Mouse (Mus musculus) adrenal gland, postnatal 4 days (tissue): Measurements from ENCODE around the gene Rccd1. TPM values are rescaled to one million over a fixed set of nuclear protein-coding genes. Genes with fewer than 3 reads are reported as not detected.
"Not testable (repeated sequence)": the region's sequence is repeated elsewhere in the genome, so short reads cannot be mapped to it uniquely, and the experiment has no call there.

Experiments used
- DNase-seq, 2 experiments: peaks; one replicate each; pipeline ENCODE4 v3.0.0; 2021 to 2022; ENCODE audit warnings: low spot score in 2 of 2, mixed read lengths in 2 of 2
- total RNA-seq, 2 experiments: library from RNA; stranded (reverse); gene quantifications; 2 replicates each; pipeline ENCODE4 v1.2.3; 2021

Rccd1 gene
- total RNA-seq, 2 experiments from 2014 or later: 15.8 to 20.5 TPM

DNA sequence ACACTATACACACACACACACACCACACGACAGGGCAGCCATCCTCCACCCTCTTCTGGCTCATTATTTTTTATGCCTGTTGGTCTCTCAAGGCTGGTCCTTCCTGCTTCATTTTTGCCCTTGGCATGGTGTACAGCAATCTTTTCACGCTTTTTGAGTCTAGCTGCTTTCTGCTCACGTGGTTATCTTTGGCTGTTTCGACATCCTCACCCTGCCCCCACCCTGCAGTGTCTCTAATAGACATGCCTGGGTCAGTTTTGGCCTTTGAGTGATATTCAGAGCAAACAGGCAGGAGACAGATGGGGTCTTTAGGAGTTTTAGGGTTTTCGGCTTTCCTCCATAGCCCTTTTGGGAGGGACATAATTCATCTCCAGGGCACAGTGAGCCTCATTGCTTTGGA lies 22.6 kb upstream of the Rccd1 start:
- DNase-seq: no peak

- no peak for DNase-seq
Measured at GRCm38 (mm10) chr7:80346173-80346572, 21.9 kb upstream of the Rccd1 start.

DNA sequence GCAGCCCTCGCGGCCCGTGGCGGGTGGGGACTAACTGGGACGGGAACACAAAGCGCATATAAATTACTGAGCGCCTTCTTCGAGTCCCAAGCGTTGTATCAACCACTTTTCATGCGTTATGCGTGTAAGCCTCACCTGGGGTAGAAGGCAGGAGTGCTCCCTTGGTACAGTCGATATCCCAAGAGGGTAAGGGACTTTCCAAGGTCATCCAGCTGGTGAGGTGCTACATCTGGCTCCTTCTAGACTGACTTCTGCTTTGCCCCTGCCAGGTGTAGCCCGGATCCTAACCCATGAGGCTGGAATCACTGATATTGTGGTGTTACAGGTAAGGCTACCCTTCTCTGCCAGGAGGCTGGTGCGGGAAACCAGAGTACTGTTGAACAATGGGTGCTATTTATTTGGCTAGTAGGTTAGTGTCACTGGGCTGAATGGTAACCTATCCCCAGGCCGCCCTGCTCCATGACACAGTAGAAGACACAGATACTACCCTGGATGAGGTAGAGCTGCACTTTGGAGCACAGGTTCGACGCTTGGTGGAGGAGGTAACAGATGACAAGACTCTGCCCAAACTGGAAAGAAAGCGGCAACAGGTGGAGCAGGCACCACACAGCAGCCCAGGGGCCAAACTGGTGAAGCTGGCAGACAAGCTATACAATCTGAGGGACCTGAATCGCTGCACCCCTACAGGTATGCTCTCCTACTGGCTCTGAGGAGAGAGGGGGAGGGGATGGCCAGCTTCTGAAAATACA lies 19.2 kb upstream of the Rccd1 start:
- no peak for DNase-seq

DNA sequence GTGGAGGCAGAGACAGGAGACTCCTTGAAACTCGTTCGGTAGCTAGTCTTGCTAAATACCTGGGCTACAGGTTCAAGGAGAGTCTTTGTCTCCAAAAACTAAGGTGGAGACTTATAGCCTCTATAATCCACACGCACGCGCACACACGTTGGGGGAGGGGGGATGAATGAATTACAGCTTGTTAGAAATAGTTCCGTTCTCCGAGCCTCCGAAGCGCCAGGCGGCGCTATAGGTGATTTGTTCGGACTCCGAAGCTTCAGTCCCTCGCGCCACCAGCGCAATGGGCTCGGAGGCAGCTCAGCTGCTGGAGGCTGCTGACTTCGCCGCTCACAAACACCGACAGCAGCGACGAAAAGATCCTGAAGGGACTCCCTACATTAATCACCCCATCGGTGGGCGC lies 18.6 kb upstream of the Rccd1 start, which contains the start of gene Hddc3:
TSS of gene Hddc3 (plus strand) at position 247 of the 400 bp plus-strand sequence.
- peak; percentile 85 to 87 for DNase-seq

GRCm38 (mm10) chr7:80341793-80342192 lies 17.5 kb upstream of the Rccd1 start:
- DNase-seq: no peak

DNA sequence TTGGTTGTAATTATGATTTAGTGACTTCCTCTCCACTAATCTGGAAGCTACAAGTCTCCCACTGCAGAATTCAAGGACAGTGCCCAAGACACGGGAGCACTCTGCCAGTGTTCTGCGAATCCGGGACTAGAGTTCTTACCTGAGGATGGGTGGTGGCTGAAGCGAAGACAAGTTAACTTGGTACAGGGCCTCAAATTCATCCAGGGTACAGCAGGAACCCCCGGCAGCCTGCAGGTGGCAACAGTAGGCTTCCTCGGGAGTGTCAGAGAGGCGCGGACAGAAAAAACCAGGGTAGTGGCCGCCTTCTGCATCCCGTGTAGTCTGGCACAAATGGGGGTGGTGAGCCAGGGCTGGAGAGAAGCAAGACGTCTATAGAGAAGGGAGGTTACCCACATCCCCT lies 16.5 kb upstream of the Rccd1 start, which contains the start of gene Unc45a:
TSS of gene Unc45a (minus strand) at position 213 of the 400 bp plus-strand sequence.
- peak in 1 of 2 experiments; percentile 50 for DNase-seq

DNA sequence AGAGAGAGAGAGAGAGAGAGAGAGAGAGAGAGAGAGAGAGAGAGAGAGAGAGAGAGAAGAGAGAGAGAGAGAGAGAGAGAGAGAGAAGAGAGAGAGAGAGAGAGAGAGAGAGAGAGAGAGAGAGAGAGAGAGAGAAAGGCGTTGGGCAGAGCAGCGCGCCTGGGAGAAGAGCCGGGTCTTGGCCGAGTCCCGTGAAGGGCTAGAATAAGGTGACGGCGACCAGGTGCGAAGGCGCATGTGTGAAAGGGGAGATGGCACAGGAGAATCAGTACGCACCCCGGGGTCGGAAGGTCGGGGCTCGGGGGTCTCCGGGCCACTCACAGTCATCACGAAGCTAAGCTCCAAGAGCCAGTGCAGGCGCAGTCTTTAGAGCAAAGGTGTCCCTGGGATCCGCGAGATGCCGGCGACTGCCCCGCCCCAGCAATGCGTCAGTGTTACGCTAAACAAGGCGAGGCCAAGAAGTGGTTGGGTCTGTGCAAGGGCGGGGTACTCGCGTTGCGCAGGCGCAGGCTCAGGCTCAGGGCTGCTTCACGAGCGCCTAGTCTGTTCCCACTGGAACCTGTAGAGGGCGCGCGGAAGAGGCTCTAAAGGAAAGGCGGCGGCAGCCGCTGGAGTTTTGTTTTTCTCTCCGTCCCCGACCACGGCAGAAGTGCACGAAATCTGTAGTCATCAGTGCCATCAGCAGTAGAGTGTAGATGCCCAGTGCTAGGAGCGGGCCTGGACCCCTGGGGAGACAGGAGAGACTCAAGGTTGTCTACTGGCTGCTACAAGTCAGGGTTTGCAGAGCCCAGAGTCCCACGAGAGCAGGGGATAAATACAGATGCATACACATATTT lies 15.8 kb upstream of the Rccd1 start:
- peak; percentile 84 to 97 for DNase-seq

GRCm38 (mm10) chr7:80339371-80339770 lies 15.1 kb upstream of the Rccd1 start:
- no peak for DNase-seq

- DNase-seq: no peak
Measured at GRCm38 (mm10) chr7:80336932-80337331, 12.7 kb upstream of the Rccd1 start.

GRCm38 (mm10) chr7:80334848-80335247 lies 10.6 kb upstream of the Rccd1 start:
- DNase-seq: no peak

- DNase-seq: no peak
Measured at GRCm38 (mm10) chr7:80331433-80331832, 7.2 kb upstream of the Rccd1 start.

GRCm38 (mm10) chr7:80330278-80330677 lies 6.0 kb upstream of the Rccd1 start:
- no peak for DNase-seq

DNA sequence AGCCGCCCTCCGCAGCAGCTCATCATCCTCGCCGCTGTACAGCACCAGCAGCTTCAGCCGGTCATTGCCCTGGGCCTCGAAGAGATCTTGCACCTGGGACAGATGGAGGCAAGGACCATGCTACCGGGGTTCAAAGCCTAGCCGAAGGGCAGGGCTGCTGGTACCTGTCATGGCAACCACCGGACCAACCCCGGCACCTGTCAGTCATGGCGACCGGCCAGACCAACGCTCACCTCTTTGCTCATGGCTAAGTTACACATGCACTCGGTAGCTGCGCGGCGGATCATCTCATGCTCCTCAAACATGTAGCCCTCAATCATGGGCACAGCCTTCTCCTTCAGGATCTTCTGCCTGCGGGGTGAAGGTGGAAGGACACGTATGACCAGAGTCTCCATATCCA lies 1.8 kb upstream of the Rccd1 start:
- DNase-seq: no peak

- no peak for DNase-seq
Measured at GRCm38 (mm10) chr7:80325292-80325868, 1.1 kb upstream of the Rccd1 start.

DNA sequence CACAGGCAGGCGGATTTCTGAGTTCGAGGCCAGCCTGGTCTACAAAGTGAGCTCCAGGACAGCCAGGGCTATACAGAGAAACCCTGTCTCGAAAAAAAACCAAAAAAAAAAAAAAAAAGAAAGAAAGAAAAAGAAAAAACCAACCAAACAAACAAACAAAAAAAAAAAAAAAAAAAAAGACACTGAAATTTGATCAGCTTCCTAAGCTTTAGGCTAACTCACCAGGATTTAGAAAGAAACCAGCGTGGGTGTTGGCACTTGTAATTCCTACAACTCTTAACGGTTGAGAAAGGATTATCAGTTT lies 514 bp upstream of the Rccd1 start:
- DNase-seq: not testable (repeated sequence)

DNA sequence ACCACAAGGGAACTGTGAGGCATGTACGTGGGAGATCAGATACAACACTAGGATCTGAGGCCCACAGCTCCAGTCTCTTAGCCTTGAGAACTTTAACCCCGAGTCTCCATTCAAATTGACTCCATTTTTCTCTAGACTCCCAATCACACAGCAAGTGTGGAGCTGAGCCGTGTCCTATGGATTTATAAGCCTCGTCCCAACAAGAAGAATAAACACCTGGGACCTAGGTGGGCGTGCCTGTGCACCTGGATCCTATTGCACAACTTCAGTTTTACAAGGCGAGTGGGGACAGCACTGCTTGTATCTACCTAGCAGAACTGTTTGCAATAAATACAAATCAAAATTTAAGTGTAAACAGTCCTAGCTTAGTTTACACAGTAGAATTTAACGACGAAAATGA lies 918 bp downstream of the Rccd1 start:
- no peak for DNase-seq

- DNase-seq: no peak
Measured at GRCm38 (mm10) chr7:80319846-80320496, 4.3 kb downstream of the Rccd1 start.

DNA sequence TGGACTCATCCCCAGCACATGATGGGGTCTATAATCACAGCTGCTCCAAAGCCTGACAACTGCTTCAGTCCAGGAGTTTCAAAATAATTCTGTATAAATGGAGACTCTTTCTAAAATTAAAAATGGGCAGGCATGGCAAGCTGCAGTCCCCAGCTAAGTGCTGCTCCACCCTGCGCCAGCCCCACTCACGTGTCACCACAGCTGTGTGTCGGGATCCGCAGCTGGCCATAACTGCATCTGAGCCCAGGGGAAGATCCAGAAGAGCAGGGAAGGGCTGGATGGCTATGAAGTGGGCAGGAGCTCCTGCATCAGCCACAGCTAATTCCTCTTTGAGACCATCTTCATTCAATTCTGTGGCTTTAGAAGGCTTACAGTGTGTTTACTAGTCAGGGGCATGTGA lies 5.6 kb downstream of the Rccd1 start:
- DNase-seq: no peak

- DNase-seq: no peak
Measured at GRCm38 (mm10) chr7:80317439-80318115, 6.7 kb downstream of the Rccd1 start.

DNA sequence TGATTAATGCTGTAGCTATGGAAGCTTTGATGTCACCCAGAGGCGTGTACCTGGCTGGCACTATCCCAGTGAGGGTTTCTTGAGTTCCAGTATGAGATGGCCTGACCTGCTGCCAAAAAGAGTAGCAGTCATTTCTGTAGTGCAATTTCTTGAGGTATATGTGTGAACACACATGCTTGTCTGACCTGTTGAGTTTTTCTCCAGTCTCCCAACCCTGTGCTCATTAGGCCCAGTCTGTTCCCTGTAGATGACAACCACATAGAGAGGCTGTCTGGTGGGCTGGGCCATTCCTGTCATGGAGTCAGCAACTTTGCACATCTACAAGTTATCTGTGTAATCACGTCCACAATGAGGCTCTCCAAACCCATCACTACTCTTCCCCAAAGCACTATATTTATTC lies 8.5 kb downstream of the Rccd1 start:
- no peak for DNase-seq

GRCm38 (mm10) chr7:80310771-80311170 lies 13.5 kb downstream of the Rccd1 start:
- no peak for DNase-seq
